Mouse (Mus musculus): ENCODE data around the gene Lilrb4a.
"Not testable (repeated sequence)": the region's sequence is repeated elsewhere in the genome, so short reads cannot be mapped to it uniquely, and the experiment has no call there.

The Lilrb4a gene

GRCm38 (mm10) chr10:51490691-51491090 is at the start of gene Lilrb4a:
Gene Lilrb4a (plus strand): TSS chr10:51490956.
- in situ Hi-C loops (cut with MboI, MseI), result not testable (repeated sequence)

- in situ Hi-C loops (cut with MboI, MseI), result no loop called here
These were observed 39.1 kb upstream of the Lilrb4a start for GRCm38 (mm10) chr10:51451610-51452009.

GRCm38 (mm10) chr10:51453616-51454298 is 37.0 kb upstream of the Lilrb4a start:
- in situ Hi-C loops (cut with MboI, MseI), result no loop called here

- in situ Hi-C loops (cut with MboI, MseI), result no loop called here
These were observed 36.4 kb upstream of the Lilrb4a start for GRCm38 (mm10) chr10:51454365-51454764.

GRCm38 (mm10) chr10:51455762-51456161 is 35.0 kb upstream of the Lilrb4a start:
- in situ Hi-C loops (cut with MboI, MseI), result no loop called here

GRCm38 (mm10) chr10:51456369-51456768 is 34.4 kb upstream of the Lilrb4a start:
- in situ Hi-C loops (cut with MboI, MseI), result no loop called here

GRCm38 (mm10) chr10:51463800-51464199 is 27.0 kb upstream of the Lilrb4a start:
- in situ Hi-C loops (cut with MboI, MseI), result not testable (repeated sequence)

- in situ Hi-C loops (cut with MboI, MseI), result not testable (repeated sequence)
These were observed 10.4 kb upstream of the Lilrb4a start, which contains the start of the genes Gm49339 and Lilr4b for GRCm38 (mm10) chr10:51480397-51480796. Gene Gm49339 (plus strand): TSS chr10:51480612. Gene Lilr4b (plus strand): TSS chr10:51480632.

- in situ Hi-C loops (cut with MboI, MseI), result no loop called here
These were observed 29.3 kb downstream of the Lilrb4a start for GRCm38 (mm10) chr10:51520021-51520420.

GRCm38 (mm10) chr10:51521453-51521852 is 30.7 kb downstream of the Lilrb4a start:
- in situ Hi-C loops (cut with MboI, MseI), result no loop called here

GRCm38 (mm10) chr10:51526090-51526489 is 35.3 kb downstream of the Lilrb4a start:
- in situ Hi-C loops (cut with MboI, MseI), result no loop called here

- in situ Hi-C loops (cut with MboI, MseI), result no loop called here
These were observed 35.9 kb downstream of the Lilrb4a start for GRCm38 (mm10) chr10:51526633-51527032.

- in situ Hi-C loops (cut with MboI, MseI), result no loop called here
These were observed 38.2 kb downstream of the Lilrb4a start for GRCm38 (mm10) chr10:51528840-51529434.

- in situ Hi-C loops (cut with MboI, MseI), result no loop called here
These were observed 38.7 kb downstream of the Lilrb4a start for GRCm38 (mm10) chr10:51529497-51529896.

GRCm38 (mm10) chr10:51530813-51531212 is 40.1 kb downstream of the Lilrb4a start:
- in situ Hi-C loops (cut with MboI, MseI), result no loop called here

Data from T-helper 1 cell (primary cell).